Comparison of ENCODE assay signal across 9 mouse cellular contexts in genomic region chr9:35535110-35535509, GRCm38 (mm10). TPM values are rescaled to one million over a fixed set of nuclear protein-coding genes. Genes with fewer than 3 reads are reported as not detected.
DNase-seq lines count a peak whose midpoint lies in the region; ATAC-seq and TF ChIP-seq lines count a peak whose summit lies in the region.
"Had no signal": no experiment of that assay in that cellular context is flagged by ENCODE, and none has a peak within 500 bp of the region (broad histone marks: within the 10 kb centered on the region; RNA-seq: fewer than 3 reads in every experiment).

No protein-coding gene starts in this region.

- peak; percentile 38 to 42 for DNase-seq in layer of hippocampus, adult 8-10 months (ENCODE audit: low spot score in 2 of 2)
- no peak for DNase-seq in layer of hippocampus, adult 11-12 months (ENCODE audit: low spot score)
- peak; percentile 63 for DNase-seq in adrenal gland, postnatal 14 days
- peak; percentile 83 for DNase-seq in hindbrain, embryonic 11.5 days (ENCODE audit: low spot score)
- DNase-seq in stomach, postnatal 0 days (ENCODE audit: low spot score): peak; percentile 59

- 12% methylated on average over 2 of the region's 2 CpGs for WGBS in embryonic facial prominence, embryonic 12.5 days
- 7% methylated on average over 2 of the region's 2 CpGs for WGBS in hindbrain, embryonic 11.5 days
- 8% methylated on average over 2 of the region's 2 CpGs for WGBS in limb, embryonic 12.5 days
- WGBS in midbrain, embryonic 15.5 days: 8% methylated on average over 2 of the region's 2 CpGs
- WGBS in stomach, postnatal 0 days: 7% methylated on average over 2 of the region's 2 CpGs

- H3K27ac ChIP-seq in embryonic facial prominence, embryonic 12.5 days: no peak overlapping the region
- no peak overlapping the region for H3K27ac ChIP-seq in hindbrain, embryonic 11.5 days (ENCODE audit: low read depth, low read length)
- peak overlapping the region; percentile 57; the same call in 1 of the 2 replicates for H3K27ac ChIP-seq in limb, embryonic 12.5 days
- H3K27ac ChIP-seq in midbrain, embryonic 15.5 days: no peak overlapping the region
- H3K27ac ChIP-seq in stomach, postnatal 0 days (replicated peaks): no peak overlapping the region

- no peak overlapping the region for H3K9ac ChIP-seq in embryonic facial prominence, embryonic 12.5 days
- H3K9ac ChIP-seq in hindbrain, embryonic 11.5 days (ENCODE audit: low read depth, low read length): no peak overlapping the region
- no peak overlapping the region for H3K9ac ChIP-seq in limb, embryonic 12.5 days (replicated peaks)
- no peak overlapping the region for H3K9ac ChIP-seq in midbrain, embryonic 15.5 days
- no peak overlapping the region for H3K9ac ChIP-seq in stomach, postnatal 0 days (ENCODE audit: low read length)

- peaks cover 8% of the 10 kb centered on the region for H3K4me1 ChIP-seq in embryonic facial prominence, embryonic 12.5 days
- H3K4me1 ChIP-seq in hindbrain, embryonic 11.5 days (replicated peaks; ENCODE audit: control insufficient read depth, insufficient read depth, low read length): no peaks in the 10 kb centered on the region
- H3K4me1 ChIP-seq in limb, embryonic 12.5 days (replicated peaks): peaks cover 52% of the 10 kb centered on the region
- no peaks in the 10 kb centered on the region for H3K4me1 ChIP-seq in midbrain, embryonic 15.5 days
- no peaks in the 10 kb centered on the region for H3K4me1 ChIP-seq in stomach, postnatal 0 days (replicated peaks; ENCODE audit: control insufficient read depth, insufficient read depth)

- peak; percentile 94 for TF ChIP-seq CTCF in stomach, postnatal 0 days (IDR thresholded peaks at IDR 0.05; ENCODE audit: low read depth)

- H3K4me2 ChIP-seq in embryonic facial prominence, embryonic 12.5 days (replicated peaks): no peak overlapping the region
- no peak overlapping the region for H3K4me2 ChIP-seq in hindbrain, embryonic 11.5 days (replicated peaks; ENCODE audit: low read depth, low read length)
- no peak overlapping the region for H3K4me2 ChIP-seq in limb, embryonic 12.5 days
- no peak overlapping the region for H3K4me2 ChIP-seq in midbrain, embryonic 15.5 days
- no peak overlapping the region for H3K4me2 ChIP-seq in stomach, postnatal 0 days (replicated peaks; ENCODE audit: low read depth)

- H3K9me3 ChIP-seq in embryonic facial prominence, embryonic 12.5 days: no peaks in the 10 kb centered on the region
- no peaks in the 10 kb centered on the region for H3K9me3 ChIP-seq in hindbrain, embryonic 11.5 days (ENCODE audit: control insufficient read depth, low read length)
- H3K9me3 ChIP-seq in limb, embryonic 12.5 days: no peaks in the 10 kb centered on the region
- no peaks in the 10 kb centered on the region for H3K9me3 ChIP-seq in midbrain, embryonic 15.5 days
- H3K9me3 ChIP-seq in stomach, postnatal 0 days (ENCODE audit: control insufficient read depth, low read length): no peaks in the 10 kb centered on the region

- H3K4me3 ChIP-seq in embryonic facial prominence, embryonic 12.5 days: no peak overlapping the region
- no peak overlapping the region for H3K4me3 ChIP-seq in hindbrain, embryonic 11.5 days (ENCODE audit: low read depth, low read length)
- H3K4me3 ChIP-seq in limb, embryonic 12.5 days (replicated peaks): no peak overlapping the region
- no peak overlapping the region for H3K4me3 ChIP-seq in midbrain, embryonic 15.5 days
- H3K4me3 ChIP-seq in stomach, postnatal 0 days (ENCODE audit: low read depth, low read length): no peak overlapping the region
- H3K4me3 ChIP-seq: myocyte had no signal

- TF ChIP-seq EP300 in stomach, postnatal 0 days (optimal IDR thresholded peaks at IDR 0.05): no peak

- H3K36me3 ChIP-seq in embryonic facial prominence, embryonic 12.5 days: no peaks in the 10 kb centered on the region
- no peaks in the 10 kb centered on the region for H3K36me3 ChIP-seq in hindbrain, embryonic 11.5 days (ENCODE audit: control insufficient read depth, insufficient read depth, low read length)
- H3K36me3 ChIP-seq in limb, embryonic 12.5 days: no peaks in the 10 kb centered on the region
- H3K36me3 ChIP-seq in midbrain, embryonic 15.5 days (replicated peaks): 0 out of 2 replicates have a peak, but pooled peaks cover 3% of the 10 kb centered on the region
- H3K36me3 ChIP-seq in stomach, postnatal 0 days (ENCODE audit: control insufficient read depth, insufficient read depth, low read length): no peaks in the 10 kb centered on the region

- H3K27me3 ChIP-seq in embryonic facial prominence, embryonic 12.5 days: no peaks in the 10 kb centered on the region
- no peaks in the 10 kb centered on the region for H3K27me3 ChIP-seq in hindbrain, embryonic 11.5 days (ENCODE audit: control insufficient read depth, insufficient read depth, low read length)
- H3K27me3 ChIP-seq in limb, embryonic 12.5 days: no peaks in the 10 kb centered on the region
- no peaks in the 10 kb centered on the region for H3K27me3 ChIP-seq in midbrain, embryonic 15.5 days (replicated peaks)
- H3K27me3 ChIP-seq in stomach, postnatal 0 days (ENCODE audit: control insufficient read depth, insufficient read depth, low read length): no peaks in the 10 kb centered on the region

- ATAC-seq in embryonic facial prominence, embryonic 12.5 days (ENCODE audit: insufficient number of reproducible peaks, insufficient read depth, low FRiP score, low TSS enrichment): peak; percentile 80
- ATAC-seq in hindbrain, embryonic 11.5 days (ENCODE audit: low FRiP score): peak; percentile 88
- peak; percentile 76 for ATAC-seq in limb, embryonic 12.5 days (ENCODE audit: insufficient number of reproducible peaks, insufficient read depth, low FRiP score, low TSS enrichment, low read depth)
- peak; percentile 90 for ATAC-seq in midbrain, embryonic 15.5 days (replicated peaks)
- peak; percentile 81 for ATAC-seq in stomach, postnatal 0 days (ENCODE audit: low FRiP score, low TSS enrichment)

RNA-seq across cellular contexts. Expression of gene Gm1113, which starts 17.0 kb away (rescaled TPM):
- total RNA-seq in layer of hippocampus, adult 8-10 months (2022): not detected
- total RNA-seq in adrenal gland, postnatal 14 days (2021): not detected in 2 replicates
- polyA plus RNA-seq in embryonic facial prominence, embryonic 12.5 days (2016; fragmentation: Nextera tagmentation; extraction: Ambion mirVana): not detected in 2 replicates
- polyA plus RNA-seq in hindbrain, embryonic 11.5 days (2014; fragmentation: Nextera tagmentation; extraction: Ambion mirVana): not detected in 2 replicates
- not detected in 2 replicates for polyA plus RNA-seq in limb, embryonic 12.5 days (2016; fragmentation: Nextera tagmentation; extraction: Ambion mirVana)
- not detected in 2 replicates for polyA plus RNA-seq in midbrain, embryonic 15.5 days (2015; fragmentation: Nextera tagmentation; extraction: Ambion mirVana)
- polyA plus RNA-seq in stomach, postnatal 0 days (2015; fragmentation: Nextera tagmentation; extraction: Ambion mirVana): not detected in 2 replicates
- polyA plus RNA-seq: myocyte had no signal

RNA-seq across cellular contexts. Expression of gene Ddx25, which starts 23.2 kb away (rescaled TPM):
- 10 to 100 TPM; 14.2 to 17.9 (median 16.1) TPM for total RNA-seq in layer of hippocampus, adult 8-10 months (2022)
- total RNA-seq in adrenal gland, postnatal 14 days (2021): 0.67 and 0.68 TPM in 2 replicates
- 6.2 and 6.4 TPM in 2 replicates for polyA plus RNA-seq in embryonic facial prominence, embryonic 12.5 days (2016; fragmentation: Nextera tagmentation; extraction: Ambion mirVana)
- 9.7 and 10.0 TPM in 2 replicates for polyA plus RNA-seq in hindbrain, embryonic 11.5 days (2014; fragmentation: Nextera tagmentation; extraction: Ambion mirVana)
- 4.4 and 5.1 TPM in 2 replicates for polyA plus RNA-seq in limb, embryonic 12.5 days (2016; fragmentation: Nextera tagmentation; extraction: Ambion mirVana)
- polyA plus RNA-seq in midbrain, embryonic 15.5 days (2015; fragmentation: Nextera tagmentation; extraction: Ambion mirVana): 27.9 and 30.0 TPM in 2 replicates
- polyA plus RNA-seq in stomach, postnatal 0 days (2015; fragmentation: Nextera tagmentation; extraction: Ambion mirVana): 0.38 and 0.50 TPM in 2 replicates
- polyA plus RNA-seq: myocyte had no signal

RNA-seq across cellular contexts. Expression of gene Pus3, which starts 23.3 kb away (rescaled TPM):
- 10 to 100 TPM; 10.7 to 12.8 (median 12.2) TPM for total RNA-seq in layer of hippocampus, adult 8-10 months (2022)
- total RNA-seq in adrenal gland, postnatal 14 days (2021): 14.1 and 16.3 TPM in 2 replicates
- 20.9 and 21.4 TPM in 2 replicates for polyA plus RNA-seq in embryonic facial prominence, embryonic 12.5 days (2016; fragmentation: Nextera tagmentation; extraction: Ambion mirVana)
- 19.6 and 25.5 TPM in 2 replicates for polyA plus RNA-seq in hindbrain, embryonic 11.5 days (2014; fragmentation: Nextera tagmentation; extraction: Ambion mirVana)
- polyA plus RNA-seq in limb, embryonic 12.5 days (2016; fragmentation: Nextera tagmentation; extraction: Ambion mirVana): 19.3 and 19.4 TPM in 2 replicates
- polyA plus RNA-seq in midbrain, embryonic 15.5 days (2015; fragmentation: Nextera tagmentation; extraction: Ambion mirVana): 14.8 and 16.0 TPM in 2 replicates
- 7.9 and 9.3 TPM in 2 replicates for polyA plus RNA-seq in stomach, postnatal 0 days (2015; fragmentation: Nextera tagmentation; extraction: Ambion mirVana)

RNA-seq across cellular contexts. Expression of gene Pate2, which starts 35.0 kb away (rescaled TPM):
- total RNA-seq in layer of hippocampus, adult 8-10 months (2022): 1 to 10 TPM in 3 of 4 experiments, under 1 TPM in 1; 0.76 to 2.1 (median 1.4) TPM
- total RNA-seq in adrenal gland, postnatal 14 days (2021): 0.26 TPM in 1 of 2 replicates, not detected in the other
- polyA plus RNA-seq in embryonic facial prominence, embryonic 12.5 days (2016; fragmentation: Nextera tagmentation; extraction: Ambion mirVana): 1.2 and 1.3 TPM in 2 replicates
- polyA plus RNA-seq in hindbrain, embryonic 11.5 days (2014; fragmentation: Nextera tagmentation; extraction: Ambion mirVana): 0.64 and 1.3 TPM in 2 replicates
- polyA plus RNA-seq in limb, embryonic 12.5 days (2016; fragmentation: Nextera tagmentation; extraction: Ambion mirVana): 1.3 and 1.5 TPM in 2 replicates
- polyA plus RNA-seq in midbrain, embryonic 15.5 days (2015; fragmentation: Nextera tagmentation; extraction: Ambion mirVana): 1.2 TPM in 2 replicates
- 0.19 and 0.31 TPM in 2 replicates for polyA plus RNA-seq in stomach, postnatal 0 days (2015; fragmentation: Nextera tagmentation; extraction: Ambion mirVana)

RNA-seq across cellular contexts. Expression of gene Hyls1, which starts 35.1 kb away (rescaled TPM):
- 10 to 100 TPM; 14.8 to 16.2 (median 15.3) TPM for total RNA-seq in layer of hippocampus, adult 8-10 months (2022)
- total RNA-seq in adrenal gland, postnatal 14 days (2021): 4.2 and 5.4 TPM in 2 replicates
- 20.3 and 23.6 TPM in 2 replicates for polyA plus RNA-seq in embryonic facial prominence, embryonic 12.5 days (2016; fragmentation: Nextera tagmentation; extraction: Ambion mirVana)
- polyA plus RNA-seq in hindbrain, embryonic 11.5 days (2014; fragmentation: Nextera tagmentation; extraction: Ambion mirVana): 29.9 and 32.4 TPM in 2 replicates
- polyA plus RNA-seq in limb, embryonic 12.5 days (2016; fragmentation: Nextera tagmentation; extraction: Ambion mirVana): 23.2 TPM in 2 replicates
- 14.5 and 16.3 TPM in 2 replicates for polyA plus RNA-seq in midbrain, embryonic 15.5 days (2015; fragmentation: Nextera tagmentation; extraction: Ambion mirVana)
- 4.1 and 4.7 TPM in 2 replicates for polyA plus RNA-seq in stomach, postnatal 0 days (2015; fragmentation: Nextera tagmentation; extraction: Ambion mirVana)
